Mouse (Mus musculus): ENCODE results near the gene Moap1.

The Moap1 gene

GRCm38 (mm10) chr12:102743589-102744574 is at the start of gene Moap1, which contains the start of gene Tmem251:
TSS of gene Moap1 (minus strand) at chr12:102743661.
TSS of gene Tmem251 (plus strand) at chr12:102743762.
- DNase-seq (ENCODE audit: low read depth, low spot score) = peak; percentile 94

GRCm38 (mm10) chr12:102787927-102788326 is 44.5 kb upstream of the Moap1 start:
- no peak for DNase-seq (ENCODE audit: low read depth, low spot score)

DNA sequence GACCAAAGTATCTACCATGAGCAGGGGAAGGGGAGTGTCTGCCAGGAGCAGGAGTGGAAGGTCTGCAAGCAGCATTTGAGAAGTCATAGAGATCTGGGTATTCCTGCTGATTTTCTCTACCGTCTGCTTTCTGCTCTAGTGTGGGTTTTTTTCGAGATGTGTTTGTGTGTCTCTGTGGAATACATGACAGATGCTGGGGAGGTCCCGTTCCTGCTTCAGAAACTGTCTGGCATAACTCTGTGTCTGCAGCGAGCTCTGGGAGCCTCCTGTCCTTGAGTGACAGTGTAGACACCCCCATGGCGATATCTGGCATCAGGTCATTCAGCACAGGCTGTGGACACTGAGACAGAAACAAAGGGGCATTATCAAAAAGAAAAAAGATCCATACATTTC is 42.1 kb upstream of the Moap1 start:
- DNase-seq (ENCODE audit: low read depth, low spot score) = no peak

DNA sequence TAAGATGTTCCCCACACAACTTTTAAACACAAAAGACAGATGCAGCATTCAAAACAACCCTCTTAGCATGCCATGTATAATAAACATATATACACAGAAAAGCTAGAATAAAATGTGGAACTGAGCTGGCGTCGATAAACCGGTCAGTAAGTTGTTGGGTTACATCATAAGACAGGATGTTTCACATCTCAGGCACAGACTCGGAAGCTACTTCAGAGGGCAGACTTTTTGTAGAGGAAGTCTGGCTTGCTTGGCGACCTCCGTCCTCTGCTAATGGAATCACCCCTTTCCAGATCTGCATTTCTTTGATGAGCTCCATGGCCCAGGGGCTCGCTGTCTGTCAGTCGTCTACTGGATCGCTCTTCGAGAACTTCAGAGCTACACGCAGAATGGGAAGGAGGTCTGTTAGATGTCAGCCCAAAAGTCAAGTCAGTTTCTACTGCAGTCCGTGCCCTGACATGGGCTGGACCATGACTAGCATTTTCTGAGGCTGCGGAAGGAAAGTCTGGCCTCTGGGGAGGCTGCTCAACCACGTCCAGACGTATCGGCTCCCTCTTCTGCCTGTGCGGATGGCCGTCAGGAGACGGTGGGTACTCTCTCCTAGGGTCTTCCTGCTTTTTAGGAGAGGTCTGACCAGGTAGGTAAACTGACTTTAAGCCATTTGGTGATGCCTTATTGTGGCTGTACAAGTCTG is 41.6 kb upstream of the Moap1 start:
- no peak for DNase-seq (ENCODE audit: low read depth, low spot score)

DNA sequence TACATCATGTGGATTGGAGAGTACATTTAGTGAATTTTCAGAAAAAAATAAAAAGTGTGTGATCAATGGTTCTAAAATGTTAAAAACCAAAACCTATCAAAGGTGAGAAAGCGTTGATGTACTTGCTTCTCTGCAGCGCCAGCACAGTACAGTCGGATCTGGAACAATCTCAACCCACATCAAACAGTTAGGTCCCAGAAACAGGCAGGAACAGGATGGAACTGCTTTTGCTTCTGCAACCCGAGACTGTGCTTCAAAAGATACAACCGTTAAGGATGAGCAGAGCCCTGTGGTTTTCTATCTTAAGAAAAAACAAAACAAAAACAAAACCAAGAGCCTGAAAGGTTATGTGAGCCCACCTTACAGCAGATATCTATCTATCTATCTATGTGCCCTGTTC is 39.4 kb upstream of the Moap1 start:
- DNase-seq (ENCODE audit: low read depth, low spot score) = no peak

- peak; percentile 42 for DNase-seq (ENCODE audit: low read depth, low spot score)
Measured at GRCm38 (mm10) chr12:102779452-102779851, 36.0 kb upstream of the Moap1 start.

DNA sequence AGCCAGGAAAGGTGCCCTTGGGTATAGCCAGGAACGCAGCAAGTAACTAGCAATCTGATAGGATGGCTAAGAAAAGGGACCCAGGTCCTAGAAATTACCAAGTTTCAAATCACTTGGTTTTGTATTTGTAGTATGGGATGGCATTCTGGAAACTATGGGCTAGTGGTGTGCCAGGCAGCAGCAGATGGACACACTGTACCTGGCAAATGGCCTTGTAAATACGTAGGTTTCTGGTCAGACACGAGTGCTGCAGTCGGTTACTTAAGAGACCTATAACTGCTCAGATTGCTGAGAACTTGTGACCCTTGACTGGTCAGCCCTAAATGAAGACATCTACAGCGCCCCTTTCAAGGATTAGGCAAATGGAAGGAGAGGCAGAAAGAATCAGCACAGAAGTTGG is 34.7 kb upstream of the Moap1 start:
- no peak for DNase-seq (ENCODE audit: low read depth, low spot score)

- DNase-seq (ENCODE audit: low read depth, low spot score) = no peak
Measured at GRCm38 (mm10) chr12:102776035-102776434, 32.6 kb upstream of the Moap1 start.

DNA sequence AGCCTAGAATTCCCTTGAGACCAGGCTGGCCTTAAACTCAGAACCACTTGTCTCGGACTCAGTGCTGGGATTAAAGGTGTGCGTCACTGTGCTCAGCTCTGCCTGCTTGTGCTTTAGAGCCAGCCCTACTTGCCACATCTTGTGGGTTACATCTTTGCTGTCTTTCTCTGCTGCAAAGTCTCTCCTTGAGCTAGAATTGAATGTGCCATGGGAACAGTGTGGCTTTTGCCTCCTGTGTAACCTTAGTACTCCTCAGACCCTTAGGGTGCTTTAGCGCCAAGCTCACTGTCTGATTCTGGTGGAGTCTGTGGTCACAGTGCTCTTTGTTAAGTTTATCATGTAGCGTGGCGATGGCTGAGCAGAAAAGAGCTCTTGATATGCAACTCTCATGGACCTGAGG is 29.2 kb upstream of the Moap1 start:
- no peak for DNase-seq (ENCODE audit: low read depth, low spot score)

DNA sequence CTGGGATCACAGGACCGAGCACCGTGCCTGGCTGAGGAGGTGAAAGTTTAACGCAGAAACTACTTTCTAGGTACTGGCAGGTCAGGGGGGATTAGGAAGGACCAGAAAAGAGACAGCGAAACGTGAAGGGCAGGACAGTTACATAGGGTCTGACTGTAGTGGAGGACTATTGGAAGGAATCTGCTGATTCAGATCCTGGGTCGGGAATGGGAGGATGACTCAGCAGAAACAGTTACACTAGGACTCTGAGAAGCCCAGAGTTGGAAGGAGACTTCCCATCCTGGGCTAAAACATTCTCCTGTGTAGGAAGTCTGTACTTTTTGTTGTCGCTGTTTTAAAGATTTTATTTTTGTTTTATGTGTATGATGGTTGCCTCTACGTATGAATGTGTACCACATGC is 28.1 kb upstream of the Moap1 start:
- no peak for DNase-seq (ENCODE audit: low read depth, low spot score)

DNA sequence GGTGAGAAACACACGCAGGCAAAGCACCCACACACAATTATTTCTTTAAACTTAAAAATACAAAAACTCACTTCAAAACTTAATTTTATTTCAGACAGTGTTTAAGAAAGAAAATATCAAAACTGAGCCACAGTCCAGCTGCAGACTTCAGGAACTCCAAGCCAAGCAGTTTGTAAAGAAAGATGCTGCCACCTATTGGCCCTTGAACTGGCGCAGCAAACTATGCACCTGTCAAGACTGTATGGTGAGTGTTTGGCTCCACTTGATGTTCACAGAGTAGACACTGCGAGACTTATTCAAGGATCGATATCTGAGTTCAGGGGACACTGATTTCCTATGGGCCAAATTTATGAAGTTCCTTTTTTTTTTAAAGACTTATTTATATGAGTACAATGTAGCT is 25.5 kb upstream of the Moap1 start:
- DNase-seq (ENCODE audit: low read depth, low spot score) = peak; percentile 49

DNA sequence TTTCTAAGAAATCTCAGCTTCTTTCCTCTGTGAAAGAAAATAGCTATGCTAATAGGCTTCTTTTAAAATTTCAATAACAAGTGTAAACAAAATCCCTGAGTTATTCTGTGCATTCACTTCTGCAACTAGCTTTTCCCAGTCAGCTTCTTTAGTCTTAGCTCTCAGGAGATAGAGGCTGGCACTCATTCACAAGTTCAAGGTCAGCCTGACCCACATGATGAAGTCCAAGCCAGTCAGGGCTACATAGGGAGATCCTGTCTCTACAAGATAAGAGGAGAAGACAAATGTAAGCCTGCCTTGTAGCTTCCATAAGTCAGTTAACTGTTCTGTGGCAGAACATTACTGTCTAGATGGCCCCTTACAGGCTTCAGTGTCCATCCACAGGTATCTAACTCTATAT is 20.2 kb upstream of the Moap1 start:
- DNase-seq (ENCODE audit: low read depth, low spot score) = no peak

- DNase-seq (ENCODE audit: low read depth, low spot score) = no peak
Measured at GRCm38 (mm10) chr12:102761668-102762067, 18.2 kb upstream of the Moap1 start.

GRCm38 (mm10) chr12:102758936-102759335 is 15.5 kb upstream of the Moap1 start:
- no peak for DNase-seq (ENCODE audit: low read depth, low spot score)

DNA sequence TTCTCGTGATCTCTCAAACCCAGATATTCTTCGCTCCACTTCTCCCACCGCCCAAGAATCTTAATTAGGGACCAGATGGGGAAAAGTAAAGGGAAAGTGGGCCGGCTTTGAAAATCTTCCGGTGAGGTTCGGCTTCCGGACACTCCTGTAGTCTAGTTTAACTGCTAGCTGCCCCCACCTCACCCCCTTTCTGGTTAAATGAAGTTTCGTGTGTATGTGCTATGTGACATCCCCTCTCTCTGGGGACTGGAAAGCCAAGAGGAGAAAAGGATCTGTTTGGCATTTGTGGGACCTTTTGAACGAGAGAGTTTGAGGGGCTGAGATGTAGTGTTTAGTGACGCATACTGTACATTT is 14.9 kb upstream of the Moap1 start, which contains the start of gene Gm20604:
Gene Gm20604 (minus strand): TSS at position 270 of the 354 bp plus-strand sequence.
- DNase-seq (ENCODE audit: low read depth, low spot score) = no peak

DNA sequence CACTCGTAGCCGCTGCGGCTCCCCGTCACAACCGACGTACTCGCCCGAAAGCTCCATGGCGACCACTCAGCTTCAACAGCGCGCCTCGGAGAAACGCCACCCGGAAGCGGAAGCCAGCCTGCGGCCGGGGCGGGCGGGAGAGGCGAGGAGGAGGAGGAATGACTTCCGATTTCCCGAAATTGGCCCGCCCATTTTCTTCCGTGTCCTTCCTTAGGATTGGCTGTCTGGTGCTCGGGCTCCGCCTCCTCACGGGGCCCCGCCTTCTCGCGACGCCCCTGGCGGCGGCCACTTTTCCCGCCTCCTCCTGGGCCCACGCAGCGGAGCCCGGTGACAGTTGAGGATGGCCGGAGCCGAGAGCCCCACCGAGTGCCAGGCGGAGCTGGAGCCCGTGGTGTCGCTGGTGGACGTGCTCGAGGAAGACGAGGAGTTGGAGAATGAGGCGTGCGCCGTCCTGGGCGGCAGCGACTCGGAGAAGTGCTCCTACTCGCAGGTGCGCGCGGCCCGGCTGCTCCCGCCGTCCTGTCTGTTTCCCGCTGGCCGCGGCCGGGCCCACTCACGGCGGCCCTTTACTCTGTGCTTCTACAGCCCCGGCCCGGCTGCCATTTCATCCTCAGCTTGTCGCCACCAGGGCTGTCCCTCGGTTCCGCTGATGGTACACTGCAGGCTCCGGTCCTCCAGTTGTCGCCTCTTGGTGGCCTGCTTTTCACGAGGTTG is 14.4 kb upstream of the Moap1 start, which contains the start of the genes Gm28051, Gon7 and Ubr7:
Gene Gm28051 (minus strand): TSS at position 77 of the 714 bp plus-strand sequence.
Gene Gon7 (minus strand): TSS at position 115 of the 714 bp plus-strand sequence.
Gene Ubr7 (plus strand): TSS at position 279 of the 714 bp plus-strand sequence.
- peak; percentile 97 for DNase-seq (ENCODE audit: low read depth, low spot score)

DNA sequence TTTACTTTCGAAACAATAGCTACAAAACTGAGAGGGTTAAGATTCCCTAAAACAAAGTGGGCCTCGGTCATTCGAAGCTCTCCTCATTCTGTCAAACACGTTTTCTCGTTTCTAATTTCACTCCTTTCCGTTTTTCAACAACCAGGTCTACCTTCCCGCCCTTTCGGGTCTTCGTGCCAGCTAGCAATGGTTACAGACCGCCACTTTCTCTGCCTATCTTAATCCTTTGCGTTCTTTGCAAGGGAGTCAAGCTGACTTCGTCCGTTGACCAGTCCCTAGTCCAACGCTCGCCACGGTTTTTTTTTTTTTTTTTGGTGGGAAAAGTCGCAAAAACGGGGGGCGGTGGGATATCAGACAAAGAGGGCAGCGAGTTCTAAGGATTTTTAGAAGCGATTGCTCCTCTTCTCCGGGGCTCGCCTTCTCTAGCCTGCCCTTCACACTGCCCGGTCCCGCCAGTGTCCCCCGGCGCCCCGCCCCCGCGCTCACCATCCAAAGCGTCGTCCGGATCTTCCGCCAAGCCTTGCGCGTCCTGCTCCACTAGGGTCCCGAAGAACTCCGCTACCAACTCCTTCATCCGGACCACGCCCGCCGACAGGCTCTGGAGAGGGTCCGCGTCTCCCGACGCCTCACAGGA is 13.7 kb upstream of the Moap1 start:
- DNase-seq (ENCODE audit: low read depth, low spot score) = peak; percentile 26

GRCm38 (mm10) chr12:102756304-102756703 is 12.8 kb upstream of the Moap1 start:
- peak; percentile 75 for DNase-seq (ENCODE audit: low read depth, low spot score)

- no peak for DNase-seq (ENCODE audit: low read depth, low spot score)
Measured at GRCm38 (mm10) chr12:102748256-102748655, 4.8 kb upstream of the Moap1 start.

DNA sequence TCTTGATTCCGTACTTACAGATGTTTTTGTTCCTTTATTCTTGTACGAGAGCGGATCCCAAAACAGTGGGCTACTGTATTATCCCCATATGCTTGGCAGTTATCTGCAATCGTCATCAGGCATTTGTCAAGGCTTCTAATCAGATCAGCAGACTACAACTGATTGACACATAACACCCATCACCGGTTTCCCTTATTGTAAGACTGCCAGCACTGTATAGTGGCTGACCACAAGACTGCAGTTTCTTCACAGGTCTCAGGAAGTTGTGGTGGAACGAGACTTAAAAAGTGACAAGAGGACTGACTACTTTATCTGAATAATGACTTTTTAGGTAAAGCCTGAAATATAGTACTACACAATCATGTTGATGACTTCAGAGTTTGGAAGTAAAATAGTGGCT is 1.4 kb upstream of the Moap1 start:
- peak; percentile 82 for DNase-seq (ENCODE audit: low read depth, low spot score)

- DNase-seq (ENCODE audit: low read depth, low spot score) = no peak
Measured at GRCm38 (mm10) chr12:102743036-102743588, 349 bp downstream of the Moap1 start.
